Mouse (Mus musculus): ENCODE results near the gene Cog3.
"Not testable (repeated sequence)": the region's sequence is repeated elsewhere in the genome, so short reads cannot be mapped to it uniquely, and the experiment has no call there.

- not testable (repeated sequence) for TF ChIP-seq CTCF (IDR thresholded peaks at IDR 0.05; ENCODE audit: low read depth)
- TF ChIP-seq EP300 (IDR thresholded peaks at IDR 0.05; ENCODE audit: low read depth): 0 out of 2 replicates have a peak, but pooled peaks have one; percentile 22
These were observed 18.1 kb upstream of the Cog3 start for GRCm38 (mm10) chr14:75772407-75772806.

Measured in liver, embryonic 14.5 days (tissue).